In the genomic region with DNA sequence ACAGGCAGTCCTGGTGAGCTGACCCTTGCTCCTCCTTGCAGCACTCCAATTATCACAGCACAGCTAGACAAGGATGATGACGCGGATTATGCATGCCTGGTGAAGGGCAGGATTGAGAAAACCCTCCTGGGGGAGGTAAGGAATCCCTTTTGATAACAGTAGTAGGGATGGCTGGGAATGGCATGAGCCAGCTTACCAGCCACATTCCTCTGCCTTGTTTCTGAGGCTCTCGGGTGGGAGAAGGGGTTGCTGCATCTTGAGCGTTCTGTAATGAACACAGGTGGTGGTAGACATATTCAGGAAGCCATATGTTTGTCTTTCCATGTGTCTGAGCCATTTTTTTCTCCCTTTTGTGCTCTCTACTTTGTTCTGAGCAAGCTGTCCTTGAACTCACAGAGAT, we compare ENCODE assay signal across 25 mouse cellular contexts. TPM values are rescaled to one million over a fixed set of nuclear protein-coding genes. Genes with fewer than 3 reads are reported as not detected.
"Had no signal": no experiment of that assay in that cellular context is flagged by ENCODE, and none has a peak within 500 bp of the region (broad histone marks: within the 10 kb centered on the region; RNA-seq: fewer than 3 reads in every experiment).

No protein-coding gene starts in this region.

- H3K4me1 ChIP-seq: neural tube, embryonic 12.5 days; neural tube, embryonic 13.5 days; neural tube, embryonic 15.5 days; stomach, embryonic 15.5 days had no signal

- H3K27me3 ChIP-seq: neural tube, embryonic 12.5 days; neural tube, embryonic 13.5 days; neural tube, embryonic 15.5 days; stomach, embryonic 15.5 days had no signal

- H3K27ac ChIP-seq: neural tube, embryonic 12.5 days; neural tube, embryonic 13.5 days; neural tube, embryonic 15.5 days; stomach, embryonic 15.5 days; stomach, postnatal 0 days had no signal

- DNase-seq: retina, postnatal 1 day; right cerebral cortex, adult 18-20 months; right cerebral cortex, postnatal 14 days; right cerebral cortex, postnatal 25 days; right cerebral cortex, postnatal 4 days; spleen, adult 18-20 months; thymus, adult 18-20 months; thymus, adult 2 months; thymus, postnatal 14 days; thymus, postnatal 25 days; thymus, postnatal 36 days; thymus, postnatal 4 days had no signal

- H3K9me3 ChIP-seq: neural tube, embryonic 12.5 days; neural tube, embryonic 13.5 days; neural tube, embryonic 15.5 days; stomach, embryonic 15.5 days had no signal

- H3K9ac ChIP-seq: neural tube, embryonic 12.5 days; neural tube, embryonic 13.5 days; neural tube, embryonic 15.5 days; stomach, embryonic 15.5 days had no signal

- H3K4me2 ChIP-seq: neural tube, embryonic 12.5 days; neural tube, embryonic 13.5 days; neural tube, embryonic 15.5 days; stomach, embryonic 15.5 days had no signal

- H3K4me3 ChIP-seq: neural tube, embryonic 12.5 days; neural tube, embryonic 13.5 days; neural tube, embryonic 15.5 days; stomach, embryonic 15.5 days had no signal

- H3K36me3 ChIP-seq: neural tube, embryonic 12.5 days; neural tube, embryonic 13.5 days; neural tube, embryonic 15.5 days; stomach, embryonic 15.5 days had no signal

RNA-seq across cellular contexts. Expression of a gene that starts 6.9 kb away (rescaled TPM):
- total RNA-seq: neutrophil, adult 5-6 weeks had no signal
- polyA plus RNA-seq: neural tube, embryonic 12.5 days; neural tube, embryonic 13.5 days; neural tube, embryonic 14.5 days; neural tube, embryonic 15.5 days; small intestine, adult 2 months; spleen, adult 2 months; stomach, embryonic 14.5 days; stomach, embryonic 15.5 days; stomach, embryonic 16.5 days; stomach, postnatal 0 days; thymus, adult 2 months; thymus, postnatal 0 days; urinary bladder, adult 2 months had no signal

RNA-seq across cellular contexts. Expression of a gene that starts 40.4 kb away (rescaled TPM):
- total RNA-seq: neutrophil, adult 5-6 weeks had no signal
